Mouse (Mus musculus) frontal cortex, postnatal 14 days (tissue): ENCODE data around the gene Ppp1r16b.

Experiments used
- DNase-seq, 2 experiments: peaks; one replicate each; pipeline ENCODE4 v3.0.0; 2022; ENCODE audit warnings: low spot score in 2 of 2

Ppp1r16b gene

DNA sequence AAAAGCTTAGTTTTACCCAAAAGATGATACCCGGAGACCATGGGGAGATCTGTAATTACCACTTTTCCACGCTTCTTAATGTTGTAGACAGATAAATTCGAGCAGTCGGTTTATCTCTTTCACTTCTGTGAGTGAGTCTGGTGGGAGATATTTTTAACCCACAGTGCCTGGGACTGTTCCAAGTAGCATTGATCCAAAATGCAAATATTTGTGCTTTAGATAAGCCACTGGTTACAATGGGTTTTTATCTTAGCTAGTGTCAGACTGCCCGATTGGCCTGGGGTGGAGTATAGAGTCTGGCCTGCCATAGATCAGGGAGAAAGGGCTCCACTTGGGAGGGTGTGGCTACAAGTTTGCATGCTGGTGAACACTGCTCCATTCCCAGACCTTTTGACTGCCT, 103.6 kb downstream of the Ppp1r16b start:
- no peak for DNase-seq

DNA sequence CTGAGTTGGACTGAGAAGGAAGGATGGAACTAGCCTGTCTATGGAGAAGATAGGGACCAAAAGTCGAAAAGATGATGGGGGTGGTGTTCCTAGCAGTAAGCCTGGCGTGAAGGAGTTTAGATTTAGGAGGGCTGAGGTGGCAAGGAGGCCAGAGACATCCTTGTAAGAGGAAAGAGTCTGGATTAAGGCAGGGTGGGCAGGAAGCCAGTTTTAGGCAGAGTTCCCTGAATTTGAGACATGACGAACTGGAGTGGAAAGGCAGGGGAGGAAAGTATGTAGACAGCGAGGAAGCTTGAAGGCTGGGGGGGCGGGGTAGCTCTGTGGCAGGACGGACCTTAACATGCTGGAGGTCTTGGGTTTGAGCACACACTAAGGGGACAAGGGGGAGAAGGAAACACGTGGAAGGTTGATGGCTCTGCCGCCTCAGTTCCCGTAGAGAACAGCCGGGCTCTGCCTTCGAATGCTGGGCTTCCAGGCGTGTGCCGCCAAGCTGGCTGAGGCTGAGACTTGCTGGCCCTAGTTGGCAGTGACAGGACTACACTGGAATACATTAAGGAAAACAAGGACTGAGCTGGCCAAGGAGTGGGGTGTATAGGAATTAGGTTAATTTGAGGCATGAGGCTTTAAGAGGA, 105.0 kb downstream of the Ppp1r16b start:
- no peak for DNase-seq

DNA sequence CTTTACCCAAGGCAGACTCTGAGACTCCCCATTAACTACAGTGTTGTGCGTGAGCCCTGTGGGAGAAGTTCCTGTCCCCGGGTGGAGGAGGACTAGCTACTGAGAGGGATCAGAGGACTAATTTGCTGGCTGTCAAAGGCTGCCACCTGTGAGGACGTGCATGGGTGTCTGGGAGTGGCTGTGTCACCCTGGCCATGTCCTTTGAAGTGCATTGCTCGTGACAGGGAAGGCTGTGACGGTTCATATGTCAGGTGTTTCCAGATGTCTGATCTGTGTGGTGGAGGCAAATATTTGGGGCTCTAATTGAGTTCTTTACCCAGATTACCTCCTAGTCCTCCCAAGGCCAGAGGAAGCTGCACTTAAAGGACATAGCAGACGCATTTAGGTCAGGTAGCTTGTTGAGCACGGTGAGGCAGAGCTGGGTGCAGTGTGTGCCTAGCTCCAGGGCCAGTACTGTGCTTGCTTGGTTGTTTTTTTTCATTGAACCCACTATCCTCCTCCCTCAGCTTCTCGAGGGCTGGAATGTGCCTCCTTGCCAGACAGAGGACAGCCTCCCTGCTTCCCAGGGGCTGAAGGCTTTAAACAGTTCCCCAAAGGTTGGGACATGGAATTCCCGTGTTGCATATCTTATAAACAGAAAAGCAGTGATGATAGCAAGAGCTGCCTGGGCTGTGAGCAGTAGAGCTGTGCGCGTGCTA, 106.0 kb downstream of the Ppp1r16b start:
- DNase-seq = no peak

- DNase-seq = no peak
Measured at GRCm38 (mm10) chr2:158772808-158773207, 107.6 kb downstream of the Ppp1r16b start.

- DNase-seq = no peak
Measured at GRCm38 (mm10) chr2:158774886-158775285, 109.7 kb downstream of the Ppp1r16b start.

GRCm38 (mm10) chr2:158776716-158777115, 111.5 kb downstream of the Ppp1r16b start:
- DNase-seq = no peak

DNA sequence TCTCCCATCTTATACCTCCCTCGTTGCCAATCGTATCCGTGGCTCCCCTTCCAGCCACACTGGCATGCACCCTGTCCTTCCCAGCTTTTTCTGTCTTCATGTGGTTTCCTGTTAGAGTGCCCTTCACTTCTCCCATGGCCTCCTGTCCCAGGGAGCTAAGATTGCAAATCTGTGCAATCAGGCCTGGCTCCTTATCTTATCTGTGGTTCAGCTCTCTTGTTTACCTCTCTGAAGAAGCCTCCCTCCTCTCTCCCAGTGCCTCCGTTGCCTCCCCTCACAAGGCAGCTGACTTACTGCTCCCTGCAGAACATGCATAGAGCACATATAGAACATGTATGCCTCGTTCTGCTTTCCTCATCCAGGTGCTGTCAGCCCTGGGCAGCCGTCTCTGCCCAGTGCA, 112.3 kb downstream of the Ppp1r16b start:
- no peak for DNase-seq

DNA sequence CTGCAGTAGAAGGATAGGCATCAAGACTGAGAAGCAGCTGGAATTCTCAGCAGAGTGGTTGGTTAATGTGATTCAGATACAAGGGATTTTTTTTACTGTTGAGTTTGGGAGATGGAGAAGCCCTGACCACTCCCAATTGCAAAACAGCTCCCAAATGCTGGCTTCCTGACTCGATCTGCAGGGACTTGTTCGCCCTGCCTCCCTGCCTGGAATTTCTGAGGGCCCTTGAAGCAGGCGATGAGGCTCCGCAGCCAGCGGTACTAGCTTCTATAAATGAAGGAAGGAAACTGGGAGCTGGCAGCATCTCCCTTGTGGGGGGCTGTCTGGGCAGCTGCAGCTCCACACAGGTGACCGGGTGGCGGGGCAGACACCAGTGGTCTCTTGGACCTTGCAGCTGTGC, 113.2 kb downstream of the Ppp1r16b start:
- no peak for DNase-seq

GRCm38 (mm10) chr2:158781126-158781525, 115.9 kb downstream of the Ppp1r16b start:
- no peak for DNase-seq

GRCm38 (mm10) chr2:158786927-158787795, 122.0 kb downstream of the Ppp1r16b start:
- no peak for DNase-seq

DNA sequence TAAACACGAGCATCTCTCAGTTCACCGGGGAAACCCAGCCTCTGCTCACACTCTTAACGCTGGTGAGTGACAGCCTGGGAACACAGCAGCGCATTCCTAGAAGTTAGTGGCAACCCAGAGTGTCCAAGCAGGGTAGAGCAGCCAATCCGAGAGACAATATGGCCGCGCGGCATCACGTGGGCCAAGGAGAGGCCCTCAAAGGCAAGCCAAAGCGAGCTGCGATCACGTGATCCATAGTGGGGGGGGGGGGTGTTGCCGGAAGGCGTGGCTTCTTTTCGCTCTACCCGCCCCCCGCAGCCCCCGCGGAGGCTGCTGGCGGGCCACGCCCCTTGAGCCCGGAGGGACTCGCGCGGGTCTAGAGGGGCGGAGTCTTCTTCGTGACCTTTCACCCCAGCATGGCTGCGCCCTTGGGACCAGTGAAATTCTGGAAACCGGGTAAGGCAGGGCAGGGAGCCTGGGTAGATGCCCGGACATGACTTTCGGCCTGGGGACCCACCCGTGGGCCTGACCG, 129.4 kb downstream of the Ppp1r16b start, which contains the start of gene Dhx35:
TSS of gene Dhx35 (plus strand) at position 314 of the 511 bp plus-strand sequence.
- peak; percentile 91 to 94 for DNase-seq

- DNase-seq = no peak
Measured at GRCm38 (mm10) chr2:158795043-158795442, 129.8 kb downstream of the Ppp1r16b start.

GRCm38 (mm10) chr2:158795875-158796274, 130.7 kb downstream of the Ppp1r16b start:
- DNase-seq = no peak

- DNase-seq = no peak
Measured at GRCm38 (mm10) chr2:158799328-158799727, 134.1 kb downstream of the Ppp1r16b start.

GRCm38 (mm10) chr2:158800788-158801187, 135.6 kb downstream of the Ppp1r16b start:
- DNase-seq = no peak

GRCm38 (mm10) chr2:158803575-158803974, 138.4 kb downstream of the Ppp1r16b start:
- DNase-seq = no peak

GRCm38 (mm10) chr2:158815686-158816085, 150.5 kb downstream of the Ppp1r16b start:
- no peak for DNase-seq
